Mouse (Mus musculus): ENCODE measurements around the gene Slf2. TPM values are rescaled to one million over a fixed set of nuclear protein-coding genes. Genes with fewer than 3 reads are reported as not detected.

The Slf2 gene
- total and polyA plus RNA-seq, 3 experiments: 20.6 to 22.9 (median 22.6) TPM

- H3K9me3 ChIP-seq (replicated peaks; ENCODE audit: low read length): no peaks in the 10 kb centered on the region
- peaks cover 42% of the 10 kb centered on the region for H3K27me3 ChIP-seq (replicated peaks)
- no peak overlapping the region for H3K27ac ChIP-seq (ENCODE audit: insufficient read depth, low read depth)
- DNase-seq (ENCODE audit: extremely low read depth): no peak
- H3K4me1 ChIP-seq (ENCODE audit: control insufficient read depth in 1 of 2, insufficient read depth in 2 of 2): peaks cover 8 to 17% of the 10 kb centered on the region in 2 experiments
- H3K4me2 ChIP-seq (ENCODE audit: insufficient read depth, low read depth, poor library complexity, severe bottlenecking): no peak overlapping the region
- in situ Hi-C loops (cut with MboI; ENCODE audit: low pct_ligation_motif_present, low pct_unique_long_range_greater_than_20kb, low sequenced_read_pairs) (loop anchor here (25.0 kb wide), 1 partner anchor 441 kb away; no protein-coding TSS in a partner anchor), dilution Hi-C loops (cut with MboI; ENCODE audit: extremely low pct_ligation_motif_present, extremely low pct_unique_long_range_greater_than_20kb, low sequenced_read_pairs) (no loop called here)
- no peak overlapping the region for H3K9ac ChIP-seq (ENCODE audit: insufficient read depth, low read depth)
- H3K4me3 ChIP-seq (replicated peaks in 1 of 3; ENCODE audit: low read depth in 2 of 3, low read length in 2 of 3, poor library complexity in 1 of 3): no peak overlapping the region
- H3K79me2 ChIP-seq (replicated peaks; ENCODE audit: control insufficient read depth, extremely low read depth, insufficient read depth, poor library complexity, severe bottlenecking): no peaks in the 10 kb centered on the region
- no peak for TF ChIP-seq EP300 (IDR thresholded peaks at IDR 0.05; ENCODE audit: low read length)
- no peak for TF ChIP-seq SMC3 (IDR thresholded peaks at IDR 0.05; ENCODE audit: low read depth, low read length)
- TF ChIP-seq ZMIZ1 (IDR thresholded peaks at IDR 0.05; ENCODE audit: low read depth, low read length): no peak
- TF ChIP-seq TBP (conservative IDR thresholded peaks at IDR 0.05; ENCODE audit: low read depth, low read length): no peak
- no peak for TF ChIP-seq JUN (IDR thresholded peaks at IDR 0.05; ENCODE audit: insufficient read depth, low read depth, low read length)
- no peak for TF ChIP-seq BHLHE40 (IDR thresholded peaks at IDR 0.05; ENCODE audit: low read depth, low read length)
- no peak for TF ChIP-seq KAT2A (IDR thresholded peaks at IDR 0.05; ENCODE audit: insufficient replicate concordance, low read length)
- TF ChIP-seq JUND (conservative IDR thresholded peaks at IDR 0.05; ENCODE audit: low read depth, low read length): no peak
- no peak for TF ChIP-seq E2F4 (IDR thresholded peaks at IDR 0.05; ENCODE audit: insufficient replicate concordance, low read depth, low read length)
- TF ChIP-seq RAD21 (IDR thresholded peaks at IDR 0.05; ENCODE audit: low read depth, low read length): no peak
- TF ChIP-seq ZNF384 (IDR thresholded peaks at IDR 0.05; ENCODE audit: low read depth, low read length): no peak
- TF ChIP-seq PAX5 (IDR thresholded peaks at IDR 0.05; ENCODE audit: low read length): no peak
- TF ChIP-seq NRF1 (IDR thresholded peaks at IDR 0.05; ENCODE audit: low read depth, low read length): no peak
- TF ChIP-seq CHD1 (IDR thresholded peaks at IDR 0.05; ENCODE audit: low read depth, low read length): no peak
- no peak for TF ChIP-seq CHD2 (IDR thresholded peaks at IDR 0.05; ENCODE audit: low read length)
- no peak for TF ChIP-seq MXI1 (IDR thresholded peaks at IDR 0.05; ENCODE audit: low read depth, low read length)
- TF ChIP-seq MAZ (IDR thresholded peaks at IDR 0.05; ENCODE audit: low read depth, low read length): no peak
- no peak for TF ChIP-seq ELF1 (IDR thresholded peaks at IDR 0.05; ENCODE audit: low read depth, low read length)
- no peak for TF ChIP-seq ZC3H11A (IDR thresholded peaks at IDR 0.05; ENCODE audit: low read depth, low read length)
- TF ChIP-seq HCFC1 (IDR thresholded peaks at IDR 0.05; ENCODE audit: low read depth, low read length): no peak
- peaks cover 0 to 28% of the 10 kb centered on the region in 2 experiments for H3K36me3 ChIP-seq (replicated peaks in 1 of 2; ENCODE audit: control insufficient read depth in 1 of 2, insufficient read depth in 1 of 2, low read length in 1 of 2)
Measured at GRCm38 (mm10) chr19:45027848-45028247, 96.9 kb downstream of the Slf2 start.

DNA sequence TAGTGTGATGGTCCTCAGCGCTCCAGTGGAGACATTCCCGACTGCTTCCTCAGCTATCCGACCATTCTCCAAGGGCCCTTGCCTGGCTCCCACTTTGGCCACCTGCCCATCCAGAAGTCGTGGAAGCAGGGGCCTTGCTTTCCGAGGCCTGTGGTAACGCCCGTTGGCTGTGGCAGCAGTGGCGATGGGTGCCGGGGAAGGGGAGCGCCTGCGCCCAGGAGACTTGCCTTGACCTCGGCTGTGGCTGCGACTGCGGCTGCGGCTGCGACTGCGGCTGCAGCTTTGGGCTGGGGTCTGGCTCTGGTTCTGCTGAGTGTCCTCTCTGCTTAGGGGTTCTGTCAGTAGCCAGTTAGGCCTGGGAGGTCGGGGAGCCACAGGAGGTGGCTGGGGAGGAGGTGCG lies 97.8 kb downstream of the Slf2 start:
- in situ Hi-C loops (cut with MboI; ENCODE audit: low pct_ligation_motif_present, low pct_unique_long_range_greater_than_20kb, low sequenced_read_pairs): loop anchor here (25.0 kb wide), 1 partner anchor 441 kb away; no protein-coding TSS in a partner anchor
- TF ChIP-seq MAFK (IDR thresholded peaks at IDR 0.05; ENCODE audit: insufficient replicate concordance, low read length): no peak
- TF ChIP-seq ZKSCAN1 (IDR thresholded peaks at IDR 0.05; ENCODE audit: borderline replicate concordance, low read depth, low read length): no peak
- no peak for TF ChIP-seq UBTF (IDR thresholded peaks at IDR 0.05; ENCODE audit: low read depth, low read length)
- no peak for TF ChIP-seq SMC3 (IDR thresholded peaks at IDR 0.05; ENCODE audit: low read depth, low read length)
- no peak for TF ChIP-seq EP300 (IDR thresholded peaks at IDR 0.05; ENCODE audit: low read length)
- Histone ChIP-seq H3K27ac (ENCODE audit: insufficient read depth, low read depth) (no peak overlapping the region), H3K79me2 (replicated peaks; ENCODE audit: control insufficient read depth, extremely low read depth, insufficient read depth, poor library complexity, severe bottlenecking) (no peaks in the 10 kb centered on the region), H3K36me3 (replicated peaks in 1 of 2; ENCODE audit: control insufficient read depth in 1 of 2, insufficient read depth in 1 of 2, low read length in 1 of 2) (peaks cover 0 to 25% of the 10 kb centered on the region in 2 experiments), H3K27me3 (replicated peaks) (peaks cover 46% of the 10 kb centered on the region), H3K4me2 (ENCODE audit: insufficient read depth, low read depth, poor library complexity, severe bottlenecking) (no peak overlapping the region), H3K4me3 (replicated peaks in 1 of 3; ENCODE audit: low read depth in 2 of 3, low read length in 2 of 3, poor library complexity in 1 of 3) (no peak overlapping the region), H3K4me1 (ENCODE audit: control insufficient read depth in 1 of 2, insufficient read depth in 2 of 2) (peaks cover 8 to 17% of the 10 kb centered on the region in 2 experiments), H3K9ac (ENCODE audit: insufficient read depth, low read depth) (no peak overlapping the region), H3K9me3 (replicated peaks; ENCODE audit: low read length) (no peaks in the 10 kb centered on the region)
- dilution Hi-C loops (cut with MboI; ENCODE audit: extremely low pct_ligation_motif_present, extremely low pct_unique_long_range_greater_than_20kb, low sequenced_read_pairs): no loop called here
- no peak for DNase-seq (ENCODE audit: extremely low read depth)
